Mouse (Mus musculus): ENCODE measurements around the gene Mbd5. TPM values are rescaled to one million over a fixed set of nuclear protein-coding genes. Genes with fewer than 3 reads are reported as not detected.

The Mbd5 gene
- polyA plus RNA-seq, 1 experiment from 2014 or later = 36.6 TPM

DNA sequence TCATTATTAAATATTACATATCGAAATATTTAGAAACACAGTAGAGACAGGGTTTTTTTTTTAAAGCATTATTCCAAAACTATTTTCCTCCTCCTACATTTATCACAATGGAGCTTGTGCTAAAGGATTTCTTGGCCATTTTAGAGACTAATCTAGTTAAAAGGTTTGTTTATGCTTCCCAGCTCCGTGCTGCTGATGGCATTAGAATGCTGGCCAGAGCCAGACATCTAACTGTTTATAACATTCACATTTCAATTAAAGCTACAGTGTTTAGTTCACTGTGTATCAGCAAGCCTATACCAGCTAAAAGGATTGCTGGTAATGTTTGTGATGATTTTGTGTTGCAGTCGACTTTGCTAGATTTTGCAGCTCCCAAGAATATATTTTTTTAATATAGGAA is 7.3 kb downstream of the Mbd5 start:
- no peak for ATAC-seq
- no peaks in the 10 kb centered on the region for H3K9me3 ChIP-seq (ENCODE audit: control insufficient read depth, low read length)
- H3K27ac ChIP-seq (ENCODE audit: low read depth, low read length) = no peak overlapping the region
- H3K4me1 ChIP-seq (ENCODE audit: control insufficient read depth, insufficient read depth, low read depth, low read length) = peaks cover 3% of the 10 kb centered on the region
- H3K9ac ChIP-seq (ENCODE audit: low read depth, low read length) = no peak overlapping the region
- no peaks in the 10 kb centered on the region for H3K36me3 ChIP-seq (ENCODE audit: control insufficient read depth, insufficient read depth, low read length)
- H3K27me3 ChIP-seq (replicated peaks; ENCODE audit: control insufficient read depth, insufficient read depth, low read length) = no peaks in the 10 kb centered on the region
- H3K4me2 ChIP-seq (ENCODE audit: low read length) = no peak overlapping the region
- WGBS = 69% methylated on average over 3 of the region's 3 CpGs
- no peak overlapping the region for H3K4me3 ChIP-seq (ENCODE audit: low read length)

DNA sequence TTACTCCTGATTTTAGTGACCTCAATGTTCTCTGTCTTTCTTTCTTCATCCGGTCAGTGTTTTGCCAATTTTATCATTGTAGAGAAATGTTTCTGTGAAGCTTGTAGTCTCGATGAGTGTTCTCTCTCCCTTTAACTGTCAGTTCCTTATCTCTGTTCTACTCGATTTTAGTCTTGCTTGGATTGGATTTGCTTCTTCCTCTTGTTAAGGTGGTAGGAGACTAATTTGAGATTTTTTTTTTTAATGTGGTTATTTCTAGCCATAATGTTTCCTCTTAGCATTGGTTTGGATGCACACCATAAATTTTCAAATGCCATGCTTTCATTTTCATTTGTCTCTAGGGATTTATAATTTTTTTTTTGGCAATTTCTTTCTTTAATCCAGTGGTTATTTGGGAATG is 29.6 kb downstream of the Mbd5 start:
- no peak overlapping the region for H3K4me3 ChIP-seq (ENCODE audit: low read length)
- no peak for ATAC-seq
- H3K9ac ChIP-seq (ENCODE audit: low read depth, low read length) = no peak overlapping the region
- H3K27ac ChIP-seq (ENCODE audit: low read depth, low read length) = no peak overlapping the region
- 85% methylated on average over 3 of the region's 3 CpGs for whole genome bisulfite sequencing
- no peaks in the 10 kb centered on the region for H3K27me3 ChIP-seq (replicated peaks; ENCODE audit: control insufficient read depth, insufficient read depth, low read length)
- H3K4me2 ChIP-seq (ENCODE audit: low read length) = no peak overlapping the region
- H3K36me3 ChIP-seq (ENCODE audit: control insufficient read depth, insufficient read depth, low read length) = no peaks in the 10 kb centered on the region
- no peaks in the 10 kb centered on the region for H3K9me3 ChIP-seq (ENCODE audit: control insufficient read depth, low read length)
- H3K4me1 ChIP-seq (ENCODE audit: control insufficient read depth, insufficient read depth, low read depth, low read length) = no peaks in the 10 kb centered on the region

DNA sequence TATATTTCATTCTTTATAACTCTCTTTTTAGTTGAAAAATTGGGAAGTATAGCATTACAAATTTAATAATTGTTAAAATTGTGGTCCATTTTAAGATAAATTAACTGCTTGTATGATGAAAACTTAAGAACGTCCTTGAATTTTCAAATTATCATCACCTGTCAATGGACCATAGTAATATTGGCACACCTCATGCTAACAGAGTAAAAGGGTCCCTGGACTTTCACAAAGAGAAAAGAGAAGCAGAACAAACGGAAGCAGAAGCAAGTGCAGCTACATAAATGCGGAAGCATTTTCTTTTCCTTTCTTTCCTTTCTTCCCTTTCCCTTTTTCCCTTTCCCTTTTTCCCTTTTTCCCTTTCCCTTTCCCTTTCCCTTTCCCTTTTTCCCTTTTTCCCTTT is 41.0 kb downstream of the Mbd5 start:
- Histone ChIP-seq H3K36me3 (ENCODE audit: control insufficient read depth, insufficient read depth, low read length) (no peaks in the 10 kb centered on the region), H3K4me2 (ENCODE audit: low read length) (no peak overlapping the region), H3K9ac (ENCODE audit: low read depth, low read length) (no peak overlapping the region), H3K27ac (ENCODE audit: low read depth, low read length) (no peak overlapping the region), H3K4me3 (ENCODE audit: low read length) (no peak overlapping the region), H3K4me1 (ENCODE audit: control insufficient read depth, insufficient read depth, low read depth, low read length) (no peaks in the 10 kb centered on the region), H3K27me3 (replicated peaks; ENCODE audit: control insufficient read depth, insufficient read depth, low read length) (no peaks in the 10 kb centered on the region), H3K9me3 (ENCODE audit: control insufficient read depth, low read length) (no peaks in the 10 kb centered on the region)
- ATAC-seq = no peak
- WGBS = 94% methylated on average over 3 of the region's 3 CpGs

DNA sequence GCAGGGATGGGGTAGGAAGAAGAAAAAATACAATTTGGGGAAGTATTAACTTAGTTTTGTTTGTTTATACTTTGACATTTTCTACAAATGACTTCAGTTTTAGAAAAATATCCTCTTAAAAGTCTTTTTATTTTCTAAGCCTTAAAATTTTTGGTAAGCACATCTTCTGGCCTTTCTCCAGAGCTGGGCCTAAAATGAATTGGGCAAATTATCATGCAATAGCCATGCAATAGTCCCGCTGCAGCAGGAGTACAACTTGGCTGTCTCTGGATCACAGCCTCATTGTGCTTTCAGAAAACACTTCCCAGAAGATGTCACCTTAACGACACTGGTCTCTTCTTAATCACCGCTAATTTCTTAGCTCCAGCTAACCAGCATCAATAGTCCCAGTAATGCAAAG is 91.2 kb downstream of the Mbd5 start:
- Histone ChIP-seq H3K4me1 (ENCODE audit: control insufficient read depth, insufficient read depth, low read depth, low read length) (no peaks in the 10 kb centered on the region), H3K36me3 (ENCODE audit: control insufficient read depth, insufficient read depth, low read length) (no peaks in the 10 kb centered on the region), H3K9me3 (ENCODE audit: control insufficient read depth, low read length) (peaks cover 6% of the 10 kb centered on the region; the same call in 1 of the 2 replicates), H3K4me2 (ENCODE audit: low read length) (no peak overlapping the region), H3K9ac (ENCODE audit: low read depth, low read length) (no peak overlapping the region), H3K27ac (ENCODE audit: low read depth, low read length) (no peak overlapping the region), H3K4me3 (ENCODE audit: low read length) (no peak overlapping the region), H3K27me3 (replicated peaks; ENCODE audit: control insufficient read depth, insufficient read depth, low read length) (no peaks in the 10 kb centered on the region)
- ATAC-seq = no peak
- 88% methylated on average over 3 of the region's 3 CpGs for WGBS

DNA sequence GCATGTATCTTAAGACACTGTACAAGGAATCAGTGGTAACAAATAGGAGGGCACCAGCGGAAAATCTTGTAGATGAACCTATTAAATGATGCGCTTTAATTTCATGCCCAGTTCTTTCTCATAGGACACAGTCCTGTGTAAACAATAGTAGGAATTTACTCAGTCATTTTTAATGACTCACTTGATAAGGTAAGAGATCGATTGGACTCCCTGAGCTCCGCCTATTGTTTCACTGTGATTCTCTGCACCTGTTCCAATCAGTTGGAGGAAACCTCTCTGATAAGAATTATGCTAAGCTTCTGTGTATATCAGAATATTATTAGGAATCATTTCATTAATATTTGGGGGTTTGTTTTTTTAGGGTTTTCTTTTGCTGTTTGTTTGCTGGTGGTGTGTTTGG is 100.7 kb downstream of the Mbd5 start:
- H3K4me2 ChIP-seq (ENCODE audit: low read length) = no peak overlapping the region
- H3K4me1 ChIP-seq (ENCODE audit: control insufficient read depth, insufficient read depth, low read depth, low read length) = no peaks in the 10 kb centered on the region
- H3K27me3 ChIP-seq (replicated peaks; ENCODE audit: control insufficient read depth, insufficient read depth, low read length) = no peaks in the 10 kb centered on the region
- H3K9me3 ChIP-seq (ENCODE audit: control insufficient read depth, low read length) = no peaks in the 10 kb centered on the region
- ATAC-seq = no peak
- no peak overlapping the region for H3K27ac ChIP-seq (ENCODE audit: low read depth, low read length)
- WGBS = 96% methylated on average over 4 of the region's 4 CpGs
- no peak overlapping the region for H3K4me3 ChIP-seq (ENCODE audit: low read length)
- no peaks in the 10 kb centered on the region for H3K36me3 ChIP-seq (ENCODE audit: control insufficient read depth, insufficient read depth, low read length)
- no peak overlapping the region for H3K9ac ChIP-seq (ENCODE audit: low read depth, low read length)

DNA sequence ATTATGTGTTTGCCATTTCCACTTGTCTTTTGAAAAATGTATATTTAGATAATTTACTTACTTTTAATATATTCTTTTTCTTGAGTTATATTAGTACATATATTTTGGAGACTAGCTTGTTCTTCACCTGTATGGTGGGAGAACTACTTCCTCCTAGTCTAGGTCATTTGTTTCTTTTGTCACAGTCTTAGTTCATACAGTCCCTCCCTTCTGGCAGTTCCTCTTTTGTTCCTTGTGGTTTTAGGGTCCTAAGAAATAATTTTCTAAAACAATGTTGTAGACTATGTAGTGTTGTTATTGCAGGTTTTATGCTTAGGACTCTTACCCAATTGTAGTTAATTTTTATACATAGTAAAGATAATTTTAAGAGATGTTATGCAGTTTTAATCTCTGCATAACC is 118.6 kb downstream of the Mbd5 start:
- ATAC-seq = no peak
- Histone ChIP-seq H3K4me1 (ENCODE audit: control insufficient read depth, insufficient read depth, low read depth, low read length) (no peaks in the 10 kb centered on the region), H3K27me3 (replicated peaks; ENCODE audit: control insufficient read depth, insufficient read depth, low read length) (no peaks in the 10 kb centered on the region), H3K9me3 (ENCODE audit: control insufficient read depth, low read length) (no peaks in the 10 kb centered on the region), H3K36me3 (ENCODE audit: control insufficient read depth, insufficient read depth, low read length) (no peaks in the 10 kb centered on the region), H3K9ac (ENCODE audit: low read depth, low read length) (no peak overlapping the region), H3K4me3 (ENCODE audit: low read length) (no peak overlapping the region), H3K4me2 (ENCODE audit: low read length) (no peak overlapping the region), H3K27ac (ENCODE audit: low read depth, low read length) (no peak overlapping the region)

DNA sequence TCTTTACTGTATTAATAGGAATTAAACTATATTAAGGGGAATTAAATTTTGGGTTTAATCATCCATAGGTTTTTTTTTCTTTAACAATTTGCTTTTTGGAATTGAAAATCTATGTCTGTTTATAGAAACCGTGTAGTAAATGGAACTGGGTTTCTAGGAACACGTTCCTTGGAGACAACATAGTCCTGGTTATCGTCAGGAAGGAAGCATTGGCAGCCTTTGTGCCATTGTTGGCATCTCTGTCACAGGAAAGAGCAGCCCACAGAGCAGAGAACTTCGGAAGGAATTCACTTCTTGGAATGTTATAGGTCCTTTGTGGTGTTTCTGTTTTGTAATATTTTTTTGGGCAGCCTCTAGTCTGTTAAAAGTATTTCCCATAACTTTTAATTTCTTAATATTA is 135.7 kb downstream of the Mbd5 start:
- Histone ChIP-seq H3K4me3 (ENCODE audit: low read length) (no peak overlapping the region), H3K4me2 (ENCODE audit: low read length) (no peak overlapping the region), H3K9ac (ENCODE audit: low read depth, low read length) (no peak overlapping the region), H3K9me3 (ENCODE audit: control insufficient read depth, low read length) (no peaks in the 10 kb centered on the region), H3K27me3 (replicated peaks; ENCODE audit: control insufficient read depth, insufficient read depth, low read length) (no peaks in the 10 kb centered on the region), H3K4me1 (ENCODE audit: control insufficient read depth, insufficient read depth, low read depth, low read length) (no peaks in the 10 kb centered on the region), H3K27ac (ENCODE audit: low read depth, low read length) (no peak overlapping the region), H3K36me3 (ENCODE audit: control insufficient read depth, insufficient read depth, low read length) (no peaks in the 10 kb centered on the region)
- no peak for ATAC-seq
- 71% methylated on average over 4 of the region's 4 CpGs for WGBS

DNA sequence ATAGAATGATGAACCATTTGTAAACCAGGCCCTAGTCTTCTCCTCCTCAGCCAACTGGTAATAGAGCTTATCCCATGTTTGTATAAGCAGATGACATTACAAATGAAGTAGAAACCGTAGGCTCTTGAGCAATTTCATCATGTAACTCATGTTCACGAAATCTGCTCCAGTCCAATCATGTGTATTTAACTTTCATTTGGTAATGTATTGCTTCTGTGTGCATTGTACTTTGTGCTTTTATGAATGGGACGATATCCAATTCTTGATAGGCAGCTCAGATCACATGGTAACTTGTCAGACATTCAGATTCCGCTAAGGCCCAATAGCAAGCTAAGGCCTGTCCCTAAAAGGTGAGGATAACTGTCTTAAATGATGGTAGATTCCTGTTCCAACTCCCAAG is 141.5 kb downstream of the Mbd5 start:
- Histone ChIP-seq H3K27ac (ENCODE audit: low read depth, low read length) (no peak overlapping the region), H3K4me1 (ENCODE audit: control insufficient read depth, insufficient read depth, low read depth, low read length) (no peaks in the 10 kb centered on the region), H3K4me3 (ENCODE audit: low read length) (no peak overlapping the region), H3K36me3 (ENCODE audit: control insufficient read depth, insufficient read depth, low read length) (no peaks in the 10 kb centered on the region), H3K9me3 (ENCODE audit: control insufficient read depth, low read length) (no peaks in the 10 kb centered on the region), H3K27me3 (replicated peaks; ENCODE audit: control insufficient read depth, insufficient read depth, low read length) (no peaks in the 10 kb centered on the region), H3K9ac (ENCODE audit: low read depth, low read length) (no peak overlapping the region), H3K4me2 (ENCODE audit: low read length) (no peak overlapping the region)
- WGBS = 94% methylated on average over 4 of the region's 4 CpGs
- ATAC-seq = no peak

DNA sequence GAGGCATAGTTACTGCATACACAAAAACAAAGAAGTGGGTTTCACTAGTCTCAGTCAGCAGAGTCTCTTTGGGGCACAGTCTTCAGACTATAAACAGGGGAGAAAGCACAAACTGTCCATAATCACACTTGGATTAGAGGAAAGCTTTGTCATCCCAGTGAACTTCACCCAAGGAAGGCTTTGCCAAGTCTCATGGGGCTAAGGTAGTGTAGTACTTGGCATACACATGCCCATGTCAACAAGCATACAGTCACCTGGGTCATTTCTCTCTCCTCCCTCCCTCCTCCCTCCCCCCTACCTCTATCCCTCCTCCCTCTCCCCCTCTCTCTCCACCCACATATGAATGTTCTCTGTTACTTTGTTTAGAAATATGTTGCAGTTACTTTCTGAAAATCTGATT is 147.5 kb downstream of the Mbd5 start:
- no peak for ATAC-seq
- H3K4me2 ChIP-seq (ENCODE audit: low read length) = no peak overlapping the region
- no peak overlapping the region for H3K27ac ChIP-seq (ENCODE audit: low read depth, low read length)
- H3K27me3 ChIP-seq (replicated peaks; ENCODE audit: control insufficient read depth, insufficient read depth, low read length) = no peaks in the 10 kb centered on the region
- H3K36me3 ChIP-seq (ENCODE audit: control insufficient read depth, insufficient read depth, low read length) = peaks cover 1% of the 10 kb centered on the region; the same call in 1 of the 2 replicates
- H3K4me3 ChIP-seq (ENCODE audit: low read length) = no peak overlapping the region
- H3K4me1 ChIP-seq (ENCODE audit: control insufficient read depth, insufficient read depth, low read depth, low read length) = no peaks in the 10 kb centered on the region
- H3K9ac ChIP-seq (ENCODE audit: low read depth, low read length) = no peak overlapping the region
- H3K9me3 ChIP-seq (ENCODE audit: control insufficient read depth, low read length) = no peaks in the 10 kb centered on the region

DNA sequence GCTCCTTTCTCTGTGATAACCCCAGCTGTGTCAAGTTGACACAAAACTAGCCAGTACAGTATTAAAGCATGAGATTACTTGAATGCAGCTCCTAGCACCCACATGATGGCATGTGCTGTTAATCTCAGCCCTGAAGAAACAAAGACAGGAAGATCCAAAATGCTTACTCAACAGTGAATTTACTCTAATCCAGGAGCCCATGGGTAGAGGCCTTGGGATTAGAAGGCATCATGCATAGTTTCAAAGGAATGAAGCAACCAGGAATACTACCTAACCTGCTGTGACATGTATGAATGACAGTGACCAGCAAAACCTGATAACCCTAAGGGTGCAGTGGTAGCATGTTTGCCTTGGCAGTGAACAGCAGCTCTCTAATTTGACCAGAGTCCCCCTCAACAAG is 159.6 kb downstream of the Mbd5 start:
- no peak overlapping the region for H3K27ac ChIP-seq (ENCODE audit: low read depth, low read length)
- H3K4me3 ChIP-seq (ENCODE audit: low read length) = no peak overlapping the region
- ATAC-seq = no peak

More for the DNA sequence above, 159.6 kb downstream of the Mbd5 start:
- H3K27me3 ChIP-seq (replicated peaks; ENCODE audit: control insufficient read depth, insufficient read depth, low read length) = no peaks in the 10 kb centered on the region
- no peaks in the 10 kb centered on the region for H3K9me3 ChIP-seq (ENCODE audit: control insufficient read depth, low read length)
- H3K9ac ChIP-seq (ENCODE audit: low read depth, low read length) = no peak overlapping the region
- no peaks in the 10 kb centered on the region for H3K4me1 ChIP-seq (ENCODE audit: control insufficient read depth, insufficient read depth, low read depth, low read length)
- no peak overlapping the region for H3K4me2 ChIP-seq (ENCODE audit: low read length)
- H3K36me3 ChIP-seq (ENCODE audit: control insufficient read depth, insufficient read depth, low read length) = no peaks in the 10 kb centered on the region

Measured in hindbrain, embryonic 16.5 days (tissue).